Mouse (Mus musculus): ENCODE results near the gene Ccdc189.

DNA sequence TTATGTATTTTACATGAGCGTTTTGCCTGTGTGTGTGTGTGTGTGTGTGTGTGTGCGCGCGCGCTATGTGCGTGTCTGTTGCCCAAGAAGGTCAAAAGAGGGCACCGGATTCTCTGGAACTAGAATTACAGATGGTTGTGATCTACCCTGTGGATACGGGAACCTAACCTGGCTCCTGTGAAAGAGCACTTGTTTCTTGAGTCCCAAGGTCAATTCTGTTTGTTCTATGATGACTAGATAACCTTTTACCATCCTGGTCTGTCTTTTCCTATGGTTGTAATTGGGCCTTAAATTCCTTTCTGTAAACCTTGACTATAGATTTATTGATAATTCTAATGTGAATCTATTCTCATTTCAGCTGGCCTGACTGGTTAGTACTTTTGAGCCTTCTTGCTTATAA is 36.8 kb downstream of the Ccdc189 start:
- TF ChIP-seq CTCF (IDR thresholded peaks at IDR 0.05; ENCODE audit: low read depth, low read length) = no peak
- TF ChIP-seq POLR2A (IDR thresholded peaks at IDR 0.05; ENCODE audit: borderline replicate concordance, low read depth, low read length) = no peak

Data from bone marrow macrophage, adult 2 months (primary cell).